Mouse (Mus musculus): ENCODE data around the gene Ube2i.
"Not testable (repeated sequence)": the region's sequence is repeated elsewhere in the genome, so short reads cannot be mapped to it uniquely, and the experiment has no call there.

DNA sequence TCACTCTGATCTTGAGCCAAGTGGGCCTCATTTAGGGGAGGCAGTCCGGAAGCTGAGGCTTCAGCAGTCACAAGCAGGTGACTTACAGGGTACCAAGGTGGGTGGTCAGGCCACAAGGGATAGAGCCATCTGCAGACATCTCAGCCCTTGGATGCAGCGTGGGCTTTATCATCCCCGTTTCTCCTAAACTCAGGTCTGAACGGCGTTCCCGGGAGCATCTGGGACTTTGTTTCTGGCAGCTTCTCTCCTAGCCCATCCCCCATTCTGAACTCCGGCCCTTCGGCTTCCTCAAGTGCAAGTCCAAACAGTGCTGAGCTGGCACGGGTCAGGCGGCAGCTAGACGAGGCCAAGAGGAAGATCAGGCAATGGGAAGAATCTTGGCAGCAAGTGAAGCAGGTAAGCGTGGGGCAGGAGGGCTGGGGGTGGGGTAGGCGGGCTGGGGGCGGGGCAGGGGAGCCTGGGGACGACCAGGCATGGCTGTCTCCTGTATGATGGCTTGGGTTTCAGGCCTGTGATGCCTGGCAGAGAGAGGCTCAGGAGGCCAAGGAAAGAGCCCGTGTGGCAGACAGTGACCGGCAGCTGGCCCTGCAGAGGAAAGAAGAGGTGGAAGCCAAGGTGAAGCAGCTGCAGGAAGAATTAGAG lies 44.3 kb downstream of the Ube2i start:
- not testable (repeated sequence) for TF ChIP-seq POLR2A (IDR thresholded peaks at IDR 0.05; ENCODE audit: insufficient read depth, low read depth, low read length); CTCF (IDR thresholded peaks at IDR 0.05); EP300 (IDR thresholded peaks at IDR 0.05; ENCODE audit: insufficient read depth, low read depth, low read length)
